8 mouse cellular contexts compared by ENCODE assay signal in genomic region chr3:127749981-127750562, GRCm38 (mm10). TPM values are rescaled to one million over a fixed set of nuclear protein-coding genes. Genes with fewer than 3 reads are reported as not detected.
DNase-seq lines count a peak whose midpoint lies in the region; ATAC-seq and TF ChIP-seq lines count a peak whose summit lies in the region.
"Had no signal": no experiment of that assay in that cellular context is flagged by ENCODE, and none has a peak within 500 bp of the region (broad histone marks: within the 10 kb centered on the region; RNA-seq: fewer than 3 reads in every experiment).

No protein-coding gene starts in this region.

- H3K27me3 ChIP-seq in CH12.LX (replicated peaks) = no peaks in the 10 kb centered on the region
- H3K27me3 ChIP-seq in forebrain, postnatal 0 days (ENCODE audit: insufficient read depth, low read length) = no peaks in the 10 kb centered on the region
- peaks cover 70% of the 10 kb centered on the region for H3K27me3 ChIP-seq in midbrain, embryonic 12.5 days
- H3K27me3 ChIP-seq: Patski had no signal

- TF ChIP-seq CTCF in CH12.LX (conservative IDR thresholded peaks at IDR 0.05 in 1 of 2, IDR thresholded peaks at IDR 0.05 in 1 of 2; ENCODE audit: low read depth in 2 of 2, low read length in 2 of 2) = no peak
- no peak for TF ChIP-seq CTCF in brain, embryonic 14.5 days (IDR thresholded peaks at IDR 0.05; ENCODE audit: borderline replicate concordance, extremely low read depth, insufficient read depth, insufficient read length)
- TF ChIP-seq CTCF in forebrain, postnatal 0 days (IDR thresholded peaks at IDR 0.05; ENCODE audit: low read depth) = no peak

- H3K9ac ChIP-seq in CH12.LX (ENCODE audit: insufficient read depth, low read depth) = no peak overlapping the region
- no peak overlapping the region for H3K9ac ChIP-seq in forebrain, postnatal 0 days
- H3K9ac ChIP-seq in midbrain, embryonic 12.5 days (replicated peaks) = no peak overlapping the region

- DNase-seq in CH12.LX (ENCODE audit: extremely low read depth) = no peak
- peak; percentile 93 for DNase-seq in brain, embryonic 14.5 days (ENCODE audit: low read depth)
- DNase-seq in forebrain, postnatal 0 days = peak; percentile 48
- no peak for DNase-seq in left cerebral cortex, adult 18-20 months (ENCODE audit: low spot score in 2 of 2)
- DNase-seq in cerebellum, postnatal 36 days = no peak
- no peak for DNase-seq in liver

- no peak overlapping the region for H3K27ac ChIP-seq in CH12.LX (ENCODE audit: insufficient read depth, low read depth)
- no peak overlapping the region for H3K27ac ChIP-seq in forebrain, postnatal 0 days (ENCODE audit: low read depth, low read length)
- peak overlapping the region; percentile 92 for H3K27ac ChIP-seq in midbrain, embryonic 12.5 days (replicated peaks)

- no peak for TF ChIP-seq POLR2A in CH12.LX (IDR thresholded peaks at IDR 0.05; ENCODE audit: low read depth, low read length)
- no peak for TF ChIP-seq POLR2A in brain, embryonic 14.5 days (IDR thresholded peaks at IDR 0.05; ENCODE audit: borderline replicate concordance, extremely low read depth, insufficient read depth, insufficient read length, poor library complexity, severe bottlenecking)

- no peaks in the 10 kb centered on the region for H3K9me3 ChIP-seq in CH12.LX (replicated peaks; ENCODE audit: low read length)
- H3K9me3 ChIP-seq in forebrain, postnatal 0 days (ENCODE audit: low read length) = no peaks in the 10 kb centered on the region
- H3K9me3 ChIP-seq in midbrain, embryonic 12.5 days = no peaks in the 10 kb centered on the region

- TF ChIP-seq RAD21 in CH12.LX (IDR thresholded peaks at IDR 0.05; ENCODE audit: low read depth, low read length) = no peak

- H3K79me2 ChIP-seq in CH12.LX (replicated peaks; ENCODE audit: control insufficient read depth, extremely low read depth, insufficient read depth, poor library complexity, severe bottlenecking) = no peaks in the 10 kb centered on the region

- H3K4me2 ChIP-seq in CH12.LX (ENCODE audit: insufficient read depth, low read depth, poor library complexity, severe bottlenecking) = peak overlapping the region; percentile 37
- peak overlapping the region; percentile 57 for H3K4me2 ChIP-seq in forebrain, postnatal 0 days (ENCODE audit: low read depth)
- peak overlapping the region; percentile 49 for H3K4me2 ChIP-seq in midbrain, embryonic 12.5 days (replicated peaks)

- H3K4me3 ChIP-seq in CH12.LX (replicated peaks in 1 of 3; ENCODE audit: low read depth in 2 of 3, low read length in 2 of 3, poor library complexity in 1 of 3) = peak overlapping the region in 1 of 3 experiments; percentile 17
- H3K4me3 ChIP-seq in forebrain, postnatal 0 days (ENCODE audit: low read depth, low read length) = peak overlapping the region; percentile 25
- no peak overlapping the region for H3K4me3 ChIP-seq in midbrain, embryonic 12.5 days

- WGBS in forebrain, postnatal 0 days = 3% methylated on average over 12 of the region's 12 CpGs
- 4% methylated on average over 12 of the region's 12 CpGs for WGBS in midbrain, embryonic 12.5 days

- TF ChIP-seq EP300 in CH12.LX (IDR thresholded peaks at IDR 0.05; ENCODE audit: low read length) = no peak

- peak; percentile 34; the same call in 1 of the 2 replicates for ATAC-seq in forebrain, postnatal 0 days
- peak; percentile 88 for ATAC-seq in midbrain, embryonic 12.5 days (ENCODE audit: low FRiP score, low read depth)
- ATAC-seq: Patski had no signal

- no peaks in the 10 kb centered on the region for H3K36me3 ChIP-seq in CH12.LX (replicated peaks in 1 of 2; ENCODE audit: control insufficient read depth in 1 of 2, insufficient read depth in 1 of 2, low read length in 1 of 2)
- H3K36me3 ChIP-seq in forebrain, postnatal 0 days (ENCODE audit: insufficient read depth) = no peaks in the 10 kb centered on the region
- H3K36me3 ChIP-seq in midbrain, embryonic 12.5 days = no peaks in the 10 kb centered on the region

- H3K4me1 ChIP-seq in CH12.LX (ENCODE audit: control insufficient read depth in 1 of 2, insufficient read depth in 2 of 2) = peaks cover 0 to 4% of the 10 kb centered on the region in 2 experiments; a peak in 1 of 4 replicates
- H3K4me1 ChIP-seq in forebrain, postnatal 0 days (ENCODE audit: insufficient read depth) = peaks cover 10% of the 10 kb centered on the region
- peaks cover 52% of the 10 kb centered on the region for H3K4me1 ChIP-seq in midbrain, embryonic 12.5 days

- in situ Hi-C loops in CH12.LX (cut with MboI; ENCODE audit: low pct_ligation_motif_present, low pct_unique_long_range_greater_than_20kb, low sequenced_read_pairs) = loop anchor here (25.0 kb wide), 3 partner anchors 113 to 288 kb away; partner anchors contain the start of gene Neurog2

- dilution Hi-C loops in CH12.LX (cut with MboI; ENCODE audit: extremely low pct_ligation_motif_present, extremely low pct_unique_long_range_greater_than_20kb, low sequenced_read_pairs) = no loop called here

TF ChIP-seq in CH12.LX, 34 proteins besides CTCF, POLR2A, EP300 and RAD21:
- TF ChIP-seq MAX (IDR thresholded peaks at IDR 0.05; ENCODE audit: low read length) (0 out of 2 replicates have a peak, but pooled peaks have one; percentile 32), MXI1 (IDR thresholded peaks at IDR 0.05; ENCODE audit: low read depth, low read length) (peak; percentile 21; the same call in 1 of the 2 replicates), IRF4 (IDR thresholded peaks at IDR 0.05; ENCODE audit: low read depth, low read length) (no peak)

RNA-seq across cellular contexts. Expression of gene Alpk1, which starts 30.3 kb away (rescaled TPM):
- total RNA-seq in CH12.LX (2012; rRNA removed) = 1.3 and 1.8 TPM in 2 replicates
- 1.4 TPM in 2 replicates for total RNA-seq in CH12.LX (2014; rRNA removed)
- polyA plus RNA-seq in CH12.LX (2012; ENCODE audit: insufficient read length, low read depth) = 1.5 and 1.6 TPM in 2 replicates
- 2.2 and 2.6 TPM in 2 replicates for polyA plus RNA-seq in brain, embryonic 14.5 days (2012; rRNA removed)
- total RNA-seq in forebrain, postnatal 0 days (2014; rRNA removed) = 1.3 and 3.5 TPM in 2 replicates
- polyA plus RNA-seq in forebrain, postnatal 0 days (2015; fragmentation: Nextera tagmentation; extraction: Ambion mirVana) = 0.30 and 0.39 TPM in 2 replicates
- polyA plus RNA-seq in midbrain, embryonic 12.5 days (2016; fragmentation: Nextera tagmentation; extraction: Ambion mirVana) = 1.0 and 1.4 TPM in 2 replicates
- 1 to 10 TPM; 5.8 to 6.1 TPM for total RNA-seq in left cerebral cortex, adult 18-20 months (2021)

RNA-seq across cellular contexts. Expression of gene Tifa, which starts 39.5 kb away (rescaled TPM):
- total RNA-seq in CH12.LX (2012; rRNA removed) (1.4 and 1.7 TPM in 2 replicates), CH12.LX (2014; rRNA removed) (2.8 and 3.1 TPM in 2 replicates)
- 2.3 and 3.2 TPM in 2 replicates for polyA plus RNA-seq in CH12.LX (2012; ENCODE audit: insufficient read length, low read depth)
- polyA plus RNA-seq in brain, embryonic 14.5 days (2012; rRNA removed) = 2.5 and 3.0 TPM in 2 replicates
- 2.4 and 4.2 TPM in 2 replicates for total RNA-seq in forebrain, postnatal 0 days (2014; rRNA removed)
- polyA plus RNA-seq in forebrain, postnatal 0 days (2015; fragmentation: Nextera tagmentation; extraction: Ambion mirVana) = 2.6 and 2.7 TPM in 2 replicates
- 3.4 and 5.5 TPM in 2 replicates for polyA plus RNA-seq in midbrain, embryonic 12.5 days (2016; fragmentation: Nextera tagmentation; extraction: Ambion mirVana)
- total RNA-seq in left cerebral cortex, adult 18-20 months (2021) = 1 to 10 TPM; 7.6 to 8.6 TPM

Comparison
In these comparisons a context has a peak if more than half of its experiments do, and no peak if none do; other contexts are left out.
1. DNase-seq: peak in brain, embryonic 14.5 days (single experiment) and forebrain, postnatal 0 days (single experiment); none in CH12.LX (single experiment), left cerebral cortex, adult 18-20 months (0 of 2), cerebellum, postnatal 36 days (0 of 2) and liver (single experiment).
2. Peak in every context shown above with its lines, with median percentiles within 50 percentile points of each other: H3K4me2 ChIP-seq.